Mouse (Mus musculus) Patski (cell line): ENCODE data around the gene Rmnd5a. TPM values are rescaled to one million over a fixed set of nuclear protein-coding genes. Genes with fewer than 3 reads are reported as not detected.

Experiments
- ATAC-seq: fragments of 100-300 bp; one replicate; pipeline ENCODE4 v1.8.0; 2021
- CTCF ChIA-PET: fragments of 350-600 bp; sonication (Branson Sonifier 250); formaldehyde crosslinking; loops from one replicate; lab custom pipeline; 2022; ENCODE audit warnings: inconsistent platforms; lab: Charles Lee
- POLR2A ChIA-PET: fragments of 350-600 bp; sonication (Branson Sonifier 250); formaldehyde crosslinking; loops from one replicate; lab custom pipeline; 2022; ENCODE audit warnings: antibody characterized with exemption, inconsistent platforms; lab: Charles Lee
- DNase-seq: peaks from one replicate; pipeline ENCODE4 v3.0.0-alpha.2; 2011; ENCODE audit warnings: low read depth, low spot score
- H3K27me3 ChIP-seq: fragments of 371-371 bp; one replicate; pipeline ENCODE4 v1.5.1; 2021
- CTCF ChIP-seq: fragments of 100-300 bp; IDR thresholded peaks from one replicate; pipeline ENCODE4 v1.5.1; 2021
- in situ Hi-C: fragments of 300-500 bp; cut with MboI; formaldehyde crosslinking; loops from 3 replicates; pipeline ENCODE4 v1.11.1; 2018; ENCODE audit warnings: low pct_unique_long_range_greater_than_20kb, mixed read lengths
- polyA plus RNA-seq: library from polyadenylated mRNA; unstranded; gene quantifications from one replicate; pipeline ENCODE4 v1.2.3, GENCODE M21; 2021

The Rmnd5a gene
- polyA plus RNA-seq, 1 experiment from 2014 or later: 49.4 TPM

DNA sequence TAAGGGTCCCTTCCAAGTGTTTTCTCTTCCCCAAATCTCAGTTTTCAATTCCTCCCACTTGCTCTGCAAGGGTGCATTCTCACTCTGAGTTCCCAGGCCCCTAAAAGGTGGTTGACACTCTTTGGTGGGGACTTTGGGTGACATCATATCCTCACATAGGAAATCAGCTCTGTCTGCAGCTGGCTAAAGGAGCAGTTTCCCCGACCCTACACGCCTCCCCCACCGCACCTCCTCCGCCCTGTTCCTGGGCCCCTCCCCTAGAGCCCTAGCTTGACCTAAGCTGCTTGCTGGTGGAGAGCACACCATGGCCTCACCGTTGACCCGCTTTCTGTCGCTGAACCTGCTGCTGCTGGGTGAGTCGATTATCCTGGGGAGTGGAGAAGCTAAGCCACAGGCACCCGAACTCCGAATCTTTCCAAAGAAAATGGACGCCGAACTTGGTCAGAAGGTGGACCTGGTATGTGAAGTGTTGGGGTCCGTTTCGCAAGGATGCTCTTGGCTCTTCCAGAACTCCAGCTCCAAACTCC is 67.1 kb downstream of the Rmnd5a start, which contains the start of gene Cd8a:
Gene Cd8a (plus strand): TSS at position 179 of the 527 bp plus-strand sequence.
- POLR2A ChIA-PET: no interaction called here
- ATAC-seq (no peak), DNase-seq (no peak)
- in situ Hi-C loops: no loop called here
- CTCF ChIA-PET: interaction anchor here (1.0 kb wide), 1 partner anchor 9 kb away, joined by 3 read pairs; no protein-coding TSS in a partner anchor
- no peak for TF ChIP-seq CTCF
- H3K27me3 ChIP-seq: no peaks in the 10 kb centered on the region

DNA sequence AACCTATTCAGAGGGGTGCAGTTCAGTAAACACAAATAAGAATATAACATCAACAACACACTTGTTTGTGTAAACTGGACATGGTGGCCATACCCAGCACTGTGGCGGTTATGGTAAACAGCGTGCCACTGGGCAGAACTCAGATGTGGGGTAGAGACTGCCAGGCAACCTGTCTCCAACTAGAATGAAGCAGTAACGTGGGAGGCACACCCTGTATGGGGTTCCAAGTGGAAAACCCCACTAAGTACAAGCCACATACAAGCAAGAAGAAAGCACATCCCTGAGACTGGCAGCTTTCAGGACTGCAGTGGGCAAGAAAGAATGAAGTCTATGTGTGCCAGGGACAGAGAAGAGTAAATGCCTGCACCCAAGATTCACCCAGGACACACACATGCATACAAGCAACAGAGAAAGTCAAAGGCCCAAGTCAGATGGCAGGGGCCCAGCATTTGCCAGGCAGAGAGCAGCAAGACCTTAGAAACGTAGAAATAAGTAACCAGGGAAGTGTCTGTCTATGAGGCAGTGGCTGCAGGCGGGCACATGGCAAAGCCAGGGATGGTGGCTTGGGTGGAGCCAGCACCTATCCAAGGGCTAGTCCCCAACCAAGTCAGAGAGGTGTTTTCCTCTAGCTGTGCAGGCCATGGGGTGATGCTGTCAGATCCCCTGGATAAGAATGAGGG is 68.3 kb downstream of the Rmnd5a start:
- in situ Hi-C loops: no loop called here
- H3K27me3 ChIP-seq: no peaks in the 10 kb centered on the region
- CTCF ChIA-PET: interaction anchor here (1.0 kb wide), 1 partner anchor 8 kb away, joined by 3 read pairs; no protein-coding TSS in a partner anchor
- ATAC-seq (no peak), DNase-seq (no peak)
- POLR2A ChIA-PET: no interaction called here
- TF ChIP-seq CTCF: no peak

DNA sequence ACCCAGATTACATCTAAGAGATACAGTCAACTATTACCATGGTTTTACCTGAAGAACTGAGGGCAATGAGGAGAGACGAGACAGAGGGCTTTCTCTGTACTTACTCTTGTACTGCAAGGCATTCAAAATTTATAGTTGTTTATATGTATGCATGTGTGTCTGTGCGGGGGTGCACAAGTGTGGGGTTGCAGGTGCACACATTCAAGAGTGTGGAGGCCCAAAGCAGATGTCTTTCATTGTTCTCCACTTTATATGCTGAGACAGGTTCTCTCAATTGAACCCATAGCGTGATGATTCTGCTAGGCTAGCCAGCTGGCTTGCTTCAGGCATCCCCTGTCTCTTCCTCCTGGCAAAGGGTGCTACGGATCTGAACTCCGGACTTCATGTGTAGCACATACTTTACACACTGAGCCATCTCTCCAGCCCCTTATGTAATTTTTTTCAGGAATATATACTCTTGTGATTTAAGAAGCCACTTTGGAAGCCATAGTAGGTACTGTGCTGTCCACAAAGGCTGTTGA is 69.3 kb downstream of the Rmnd5a start:
- ATAC-seq (no peak), DNase-seq (no peak)
- H3K27me3 ChIP-seq: no peaks in the 10 kb centered on the region
- CTCF ChIA-PET: no interaction called here
- POLR2A ChIA-PET: no interaction called here
- TF ChIP-seq CTCF: no peak
- in situ Hi-C loops: no loop called here

DNA sequence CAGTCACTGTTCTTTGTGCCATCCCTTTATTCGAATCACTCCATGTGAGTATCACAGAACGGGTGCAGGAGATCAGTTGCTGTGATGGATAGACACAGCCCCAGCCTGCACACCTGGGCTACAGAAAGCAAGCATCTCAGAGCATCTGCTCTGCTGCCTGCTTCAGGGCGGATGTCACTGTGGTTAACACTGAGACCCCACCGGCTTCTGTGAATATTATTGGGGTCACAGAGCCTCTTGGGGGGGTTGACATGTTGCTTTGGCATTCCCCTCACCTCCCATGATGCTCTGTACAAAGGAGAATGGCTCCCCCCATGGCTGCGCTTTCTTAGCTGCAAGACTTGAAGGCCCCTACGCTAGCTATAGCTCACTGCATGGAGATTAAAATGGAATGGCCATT is 71.0 kb downstream of the Rmnd5a start:
- no peak for TF ChIP-seq CTCF
- ChIA-PET CTCF (no interaction called here), POLR2A (no interaction called here)
- DNase-seq (no peak), ATAC-seq (no peak)
- H3K27me3 ChIP-seq: no peaks in the 10 kb centered on the region
- in situ Hi-C loops: no loop called here

DNA sequence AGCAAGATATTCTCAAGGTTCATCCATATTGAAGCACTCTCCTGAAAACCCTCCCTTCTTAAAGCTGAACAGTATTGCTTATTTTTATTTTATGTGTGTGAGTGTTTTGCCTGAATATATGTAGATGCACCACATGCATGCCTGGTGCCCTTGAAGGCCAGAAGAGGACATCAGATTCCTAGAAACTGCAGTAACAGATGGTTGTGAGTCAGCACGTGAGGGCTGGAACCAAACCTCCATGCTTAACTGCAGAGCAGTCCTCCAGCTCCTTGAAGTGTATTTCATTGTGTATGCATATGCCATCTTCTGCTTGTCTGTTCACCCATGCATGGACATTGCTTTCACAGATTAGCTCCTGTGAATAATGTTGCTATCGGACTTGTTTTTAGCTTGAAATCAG is 76.4 kb downstream of the Rmnd5a start:
- H3K27me3 ChIP-seq: no peaks in the 10 kb centered on the region
- CTCF ChIA-PET: interaction anchor here (1.2 kb wide), 1 partner anchor 9 kb away, joined by 3 read pairs; the partner anchor contains the start of gene Cd8a
- in situ Hi-C loops: no loop called here
- DNase-seq: no peak
- POLR2A ChIA-PET: no interaction called here
- no peak for TF ChIP-seq CTCF
- ATAC-seq: no peak

DNA sequence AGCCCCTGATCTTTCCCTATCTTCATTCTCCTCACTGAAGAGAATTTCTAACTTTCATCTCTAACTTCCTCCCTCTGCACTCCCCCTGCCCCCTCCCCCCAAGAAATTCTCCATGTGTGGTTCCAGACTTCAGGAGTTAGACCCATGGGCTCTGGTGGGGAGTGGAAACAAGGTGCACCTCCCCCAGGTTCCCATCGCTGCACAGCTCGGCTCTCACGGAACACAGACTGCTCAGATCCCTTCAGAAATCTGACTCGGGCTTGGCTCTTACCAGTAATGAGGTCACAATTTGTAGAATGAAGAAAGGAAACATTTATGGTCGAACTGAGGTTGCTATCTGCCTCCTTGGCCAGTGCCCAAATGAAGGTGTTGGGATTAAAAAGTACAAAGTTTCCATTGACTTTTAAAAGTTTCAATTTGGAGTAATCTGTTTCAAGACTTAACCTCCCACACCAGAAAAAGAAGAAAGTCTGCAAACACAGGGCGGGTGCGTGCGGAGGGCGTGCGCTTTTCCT is 79.2 kb downstream of the Rmnd5a start:
- in situ Hi-C loops: no loop called here
- ATAC-seq: no peak
- POLR2A ChIA-PET: no interaction called here
- no peaks in the 10 kb centered on the region for H3K27me3 ChIP-seq
- CTCF ChIA-PET: no interaction called here
- no peak for TF ChIP-seq CTCF
- no peak for DNase-seq

DNA sequence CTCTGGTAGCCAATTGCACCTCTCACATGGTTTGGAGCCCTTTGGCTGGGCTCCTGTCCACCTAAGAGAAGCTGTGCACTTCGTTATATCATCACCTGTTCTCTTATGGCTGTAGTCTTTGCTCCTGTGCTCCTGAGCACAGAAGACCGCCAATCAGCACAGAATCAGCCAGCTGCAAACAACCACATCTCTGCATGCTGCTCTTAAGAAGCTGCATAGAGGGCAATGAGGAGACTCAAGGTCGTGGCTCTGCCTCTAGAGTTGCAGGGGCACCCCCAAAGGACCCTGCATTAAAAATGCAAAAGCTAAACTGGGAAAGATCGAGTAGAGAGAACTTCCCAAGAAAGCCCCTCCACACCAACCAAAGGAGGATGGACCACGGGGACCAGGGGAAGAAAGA is 79.7 kb downstream of the Rmnd5a start:
- DNase-seq (no peak), ATAC-seq (no peak)
- ChIA-PET POLR2A (no interaction called here), CTCF (no interaction called here)
- H3K27me3 ChIP-seq: no peaks in the 10 kb centered on the region
- TF ChIP-seq CTCF: no peak
- in situ Hi-C loops: no loop called here

DNA sequence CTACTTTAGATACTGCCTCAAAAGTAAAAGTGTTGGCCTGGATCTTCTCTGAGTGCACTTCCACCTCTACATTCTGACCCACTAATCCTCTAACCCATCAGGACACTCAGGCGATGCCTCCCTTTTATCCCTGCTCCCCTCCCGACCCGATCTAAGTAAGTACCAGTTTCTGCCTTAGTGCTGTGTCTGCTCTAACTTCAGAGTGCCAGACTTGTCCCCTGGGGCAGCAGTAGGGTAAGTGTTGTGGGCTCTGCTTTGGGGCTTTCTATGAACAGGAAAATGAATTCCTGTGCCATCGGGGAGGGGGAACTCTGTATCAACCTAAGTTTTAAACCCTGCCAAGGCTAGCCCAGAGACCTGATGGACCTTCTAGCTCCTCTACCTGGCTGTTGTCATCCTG is 80.2 kb downstream of the Rmnd5a start:
- POLR2A ChIA-PET: no interaction called here
- ATAC-seq (no peak), DNase-seq (no peak)
- peaks cover 2% of the 10 kb centered on the region for H3K27me3 ChIP-seq
- in situ Hi-C loops: no loop called here
- TF ChIP-seq CTCF: no peak
- CTCF ChIA-PET: no interaction called here

DNA sequence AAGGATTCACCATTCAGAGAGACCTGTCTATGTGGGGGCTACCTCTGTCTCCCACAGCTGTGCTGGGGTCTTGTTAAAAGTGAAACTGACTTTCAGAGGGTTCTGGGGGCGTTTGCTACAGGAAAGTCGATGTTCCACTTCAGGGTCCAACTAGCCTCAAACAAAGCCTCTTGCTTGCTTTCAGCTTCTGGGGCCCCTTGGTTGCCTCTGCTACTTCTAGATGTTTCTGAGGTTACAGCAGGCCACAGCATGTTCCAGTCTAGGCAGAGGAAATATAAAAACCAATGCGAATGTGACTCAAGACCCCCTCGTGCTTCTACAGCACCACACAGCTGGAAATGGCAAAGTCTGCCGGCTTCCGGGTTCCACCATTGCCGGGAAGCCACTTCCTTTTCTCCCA is 82.9 kb downstream of the Rmnd5a start:
- in situ Hi-C loops: no loop called here
- H3K27me3 ChIP-seq: peaks cover 6% of the 10 kb centered on the region
- CTCF ChIA-PET: no interaction called here
- ATAC-seq (no peak), DNase-seq (no peak)
- POLR2A ChIA-PET: no interaction called here
- TF ChIP-seq CTCF: no peak

DNA sequence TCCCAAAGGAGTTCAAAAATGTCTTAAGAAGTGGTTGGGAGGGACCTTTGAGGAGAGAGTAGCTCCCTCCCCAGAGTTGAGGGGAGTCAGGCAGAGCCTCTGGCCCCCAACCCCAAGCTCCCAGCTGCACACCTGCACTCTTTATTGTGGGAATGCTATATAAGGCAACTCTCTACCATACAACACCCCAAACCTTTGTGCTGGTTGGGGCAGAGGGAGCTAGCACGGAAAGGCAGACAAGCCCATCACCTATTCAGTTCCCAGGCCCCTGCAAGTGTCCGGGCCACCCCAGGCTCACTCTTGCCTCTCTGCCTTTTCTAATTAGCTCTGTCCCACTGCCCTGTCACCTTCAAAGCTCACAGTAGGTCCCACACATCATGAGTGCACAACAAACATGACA is 86.7 kb downstream of the Rmnd5a start:
- ChIA-PET CTCF (no interaction called here), POLR2A (no interaction called here)
- DNase-seq (no peak), ATAC-seq (no peak)
- in situ Hi-C loops: no loop called here
- TF ChIP-seq CTCF: no peak
- peaks cover 6% of the 10 kb centered on the region for H3K27me3 ChIP-seq

DNA sequence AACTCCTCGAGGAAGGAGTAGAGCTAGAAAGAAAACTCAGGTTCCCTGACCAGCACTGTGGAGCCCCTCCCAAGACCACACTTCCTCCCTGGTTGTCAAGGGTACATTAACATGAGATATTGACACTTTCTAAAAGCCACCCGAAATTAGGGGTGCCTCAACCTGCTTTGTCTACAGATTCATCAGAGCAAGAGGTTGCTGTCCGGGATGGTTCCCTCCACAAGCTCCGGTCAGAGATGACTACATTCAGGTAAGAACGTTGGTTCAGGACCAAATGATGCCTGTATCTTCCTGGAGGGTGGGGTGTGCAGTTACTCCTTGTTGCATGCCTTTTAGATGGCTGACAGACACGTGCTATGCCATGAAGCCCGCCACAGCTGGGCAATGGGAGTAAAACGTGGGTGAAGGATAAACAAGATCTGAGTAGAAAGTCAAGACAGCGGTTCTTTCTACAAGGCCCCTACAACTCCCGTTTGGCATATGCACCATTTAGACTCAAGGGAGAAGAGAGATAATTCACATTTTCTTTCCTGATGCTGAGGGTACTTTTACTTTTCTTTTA is 87.5 kb downstream of the Rmnd5a start:
- in situ Hi-C loops: no loop called here
- no peak for TF ChIP-seq CTCF
- ChIA-PET CTCF (interaction anchor here (1.0 kb wide), 1 partner anchor 14 kb away, joined by 3 read pairs; no protein-coding TSS in a partner anchor), POLR2A (no interaction called here)
- no peak for ATAC-seq
- H3K27me3 ChIP-seq: peaks cover 6% of the 10 kb centered on the region
- DNase-seq: no peak
